Mouse (Mus musculus): Measurements from ENCODE around the gene Mc1r.
"Not testable (repeated sequence)": the region's sequence is repeated elsewhere in the genome, so short reads cannot be mapped to it uniquely, and the experiment has no call there.

Mc1r gene

DNA sequence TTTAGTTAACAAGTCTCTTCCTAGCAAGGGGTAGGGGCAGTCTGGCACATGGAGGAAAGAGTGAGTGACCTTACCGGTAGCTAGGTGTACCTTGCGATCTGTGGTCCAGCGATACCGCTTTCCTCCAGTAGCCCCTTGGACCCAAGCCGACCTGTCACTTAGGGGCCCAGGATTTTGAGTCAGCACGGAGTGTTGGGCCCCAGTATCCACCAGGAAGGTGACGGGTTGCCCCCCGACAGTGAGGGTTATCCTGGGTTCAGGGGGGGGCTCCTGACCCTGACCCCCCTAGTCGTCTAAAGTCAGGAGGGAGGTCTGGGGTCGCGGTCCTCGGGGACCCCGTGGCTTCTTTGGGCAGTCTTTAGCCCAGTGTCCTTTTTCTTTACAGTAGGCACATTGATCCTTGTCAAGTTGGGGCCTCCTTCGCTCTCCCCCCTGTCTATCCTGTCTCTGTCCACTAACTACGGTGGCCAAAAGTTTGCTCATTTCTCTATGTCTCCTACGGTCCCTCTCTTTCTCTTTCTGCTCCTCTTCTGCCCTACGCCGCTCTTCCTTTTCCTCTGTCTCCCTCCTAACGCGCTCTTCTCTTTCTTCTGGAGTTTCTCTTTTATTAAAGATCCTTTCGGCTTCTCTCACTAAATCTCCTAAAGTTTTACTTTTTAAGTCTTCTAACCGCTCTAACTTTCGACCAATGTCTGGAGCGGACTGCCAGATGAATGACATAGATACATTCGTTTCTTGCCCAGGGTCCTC is 24.9 kb downstream of the Mc1r start:
- DNase-seq (ENCODE audit: low read depth): no peak

DNA sequence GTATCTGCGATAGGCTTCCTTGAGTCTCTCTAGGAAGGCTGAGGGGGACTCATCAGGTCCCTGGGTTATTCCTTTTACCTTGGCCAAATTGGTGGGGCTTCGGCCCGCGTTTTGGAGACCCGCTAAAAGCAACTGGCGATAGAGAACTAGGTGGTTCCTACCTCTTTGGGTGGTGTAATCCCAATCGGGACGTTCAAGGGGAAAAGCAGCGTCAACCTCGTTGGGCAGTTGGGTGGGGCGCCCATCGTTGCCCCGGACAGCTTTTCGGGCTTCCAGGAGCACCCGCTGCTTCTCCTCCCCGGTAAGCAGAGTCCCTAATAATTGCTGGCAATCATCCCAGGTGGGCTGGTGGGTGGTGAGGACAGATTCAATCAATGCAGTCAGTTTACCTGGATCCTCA is 25.5 kb downstream of the Mc1r start:
- no peak for DNase-seq (ENCODE audit: low read depth)

DNA sequence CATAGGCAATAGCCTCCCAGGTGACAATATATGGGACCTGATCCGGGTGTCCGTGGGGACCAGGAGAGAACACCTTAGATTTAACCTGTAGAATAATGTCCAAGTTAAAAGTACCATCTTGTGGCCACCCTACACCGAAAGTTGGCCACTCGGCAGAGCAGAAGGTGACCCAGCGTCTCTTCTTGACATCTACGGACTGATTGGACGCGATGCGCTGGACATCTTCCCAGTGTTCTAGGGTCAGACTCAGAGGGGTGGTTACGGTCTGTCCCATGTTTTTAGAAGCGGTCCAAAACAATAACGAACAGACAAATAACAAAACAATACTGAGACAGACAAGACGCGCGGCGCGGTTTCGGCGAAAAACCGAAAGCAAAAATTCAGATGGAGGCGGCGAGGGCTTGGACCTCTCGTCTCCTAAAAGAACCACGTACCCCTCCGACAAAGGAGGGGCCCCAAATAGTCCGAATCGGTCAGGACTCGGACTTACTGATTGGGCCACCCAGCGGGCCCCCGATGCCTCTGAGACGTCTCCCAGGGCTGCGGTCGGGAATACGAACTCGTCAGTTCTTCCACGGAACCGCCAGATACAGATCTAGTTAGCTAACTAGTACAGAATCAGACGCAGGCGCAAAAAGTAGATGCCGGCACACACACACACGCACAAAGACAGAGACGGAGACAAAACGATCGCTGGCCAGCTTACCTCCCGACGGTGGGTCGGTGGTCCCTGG is 26.5 kb downstream of the Mc1r start:
- not testable (repeated sequence) for DNase-seq (ENCODE audit: low read depth)

DNA sequence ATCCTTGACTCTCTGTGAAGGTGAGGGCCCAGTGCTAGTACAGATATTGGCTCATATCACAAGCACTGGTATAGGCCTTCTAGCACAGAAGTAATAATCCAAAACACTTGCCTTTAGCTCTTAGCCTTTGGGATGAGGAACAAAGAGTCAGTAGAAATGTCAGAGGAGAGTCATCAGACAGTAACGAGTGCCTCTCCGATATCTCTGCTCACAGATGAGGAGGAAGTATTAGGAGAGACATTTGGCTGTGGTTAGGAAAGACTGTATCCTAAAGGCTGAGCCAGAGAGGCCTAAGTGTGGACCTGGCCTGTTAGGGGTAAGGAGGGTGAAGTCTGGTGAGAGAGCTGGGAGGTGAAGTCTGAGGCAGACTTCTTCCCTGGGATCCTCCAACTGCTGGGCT is 34.9 kb downstream of the Mc1r start:
- no peak for DNase-seq (ENCODE audit: low read depth)

DNA sequence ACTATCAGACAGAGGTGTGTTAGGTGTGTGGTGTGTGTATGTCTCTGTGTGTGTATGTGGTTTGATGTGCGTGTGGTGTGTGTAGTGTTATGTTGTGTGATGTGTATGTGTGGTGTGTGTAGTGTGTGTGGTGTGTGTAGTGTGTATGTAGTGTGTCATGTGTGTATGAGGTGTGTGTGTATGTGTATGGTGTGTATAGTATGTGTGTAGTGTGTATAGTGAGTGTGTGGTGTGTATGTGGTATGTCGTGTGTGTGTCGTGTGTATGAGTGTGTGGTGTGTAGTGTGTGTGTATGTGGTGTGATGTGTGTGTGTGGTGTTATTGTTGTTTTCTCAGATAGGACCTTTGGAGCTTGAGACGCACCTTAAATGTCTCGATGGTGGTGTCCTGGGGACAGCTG is 35.4 kb downstream of the Mc1r start:
- DNase-seq (ENCODE audit: low read depth): no peak

DNA sequence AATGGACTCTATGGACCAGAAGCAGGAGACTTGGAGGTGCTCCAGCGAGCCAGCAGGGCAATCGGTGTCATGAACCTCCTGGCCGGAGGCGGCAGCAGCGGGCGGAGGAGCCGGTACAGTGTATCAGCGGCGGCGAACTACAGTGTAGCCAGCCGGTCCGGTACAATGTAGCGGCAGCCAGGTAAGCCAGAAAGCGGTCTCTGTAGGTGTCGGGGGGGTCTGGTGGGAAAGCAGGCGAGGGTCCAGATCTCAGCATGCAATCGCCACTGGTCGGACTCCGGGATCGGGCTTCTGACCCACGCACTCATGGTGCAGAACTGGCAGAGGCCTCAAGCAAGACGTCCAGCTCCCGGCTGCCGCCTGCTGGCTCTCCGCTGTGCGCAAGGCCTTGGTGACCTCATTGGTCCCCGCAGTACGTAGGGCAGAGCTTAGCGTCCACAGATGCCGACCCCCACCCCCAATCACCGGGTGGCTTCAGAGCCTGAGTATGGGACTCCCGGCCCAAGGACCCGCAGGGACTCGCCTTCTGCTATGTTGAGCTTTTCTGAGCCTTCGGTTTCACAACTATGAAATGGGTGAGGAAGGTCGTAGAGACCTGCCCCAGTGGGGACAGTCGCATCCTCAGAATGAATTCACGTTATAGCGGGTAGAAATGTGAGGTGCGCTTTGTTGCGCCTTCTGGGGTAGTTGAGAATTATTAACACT is 36.1 kb downstream of the Mc1r start:
- peak; percentile 86 for DNase-seq (ENCODE audit: low read depth)

DNA sequence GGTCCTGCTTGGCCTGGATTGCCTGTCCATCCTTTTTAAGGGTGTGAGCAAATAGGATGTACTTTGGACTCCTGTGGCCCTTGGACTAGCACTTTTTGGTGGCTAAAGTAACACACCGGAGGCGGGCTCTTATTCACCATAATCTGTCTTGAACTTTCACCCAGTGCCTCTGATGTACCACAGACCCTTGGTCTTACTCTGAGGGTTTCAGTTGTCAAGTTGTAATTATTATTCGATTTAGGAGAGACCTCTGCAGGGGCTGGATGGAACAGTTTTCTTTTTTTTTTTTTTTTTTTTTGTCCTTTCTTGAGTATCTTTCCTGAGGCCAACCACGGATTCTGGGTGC is 36.6 kb downstream of the Mc1r start:
- no peak for DNase-seq (ENCODE audit: low read depth)

DNA sequence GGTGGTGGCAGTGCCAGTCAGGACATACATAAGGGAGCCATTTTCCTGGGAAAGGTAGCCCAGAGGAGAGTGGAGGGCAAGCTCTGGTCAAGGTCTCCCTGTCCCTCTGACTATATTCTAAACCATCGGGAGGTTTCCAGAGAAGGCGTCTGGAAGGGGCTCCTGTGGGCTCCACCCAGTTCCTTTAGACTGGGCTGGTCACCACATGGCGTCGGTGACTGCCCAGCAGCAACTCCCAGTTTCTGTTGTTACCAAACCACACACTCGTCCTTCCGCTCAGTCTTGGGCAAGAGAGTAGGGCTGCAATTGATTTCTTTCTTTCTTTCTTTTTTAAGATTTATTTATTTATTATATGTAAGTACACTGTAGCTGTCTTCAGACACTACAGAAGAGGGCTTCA is 37.2 kb downstream of the Mc1r start:
- no peak for DNase-seq (ENCODE audit: low read depth)

DNA sequence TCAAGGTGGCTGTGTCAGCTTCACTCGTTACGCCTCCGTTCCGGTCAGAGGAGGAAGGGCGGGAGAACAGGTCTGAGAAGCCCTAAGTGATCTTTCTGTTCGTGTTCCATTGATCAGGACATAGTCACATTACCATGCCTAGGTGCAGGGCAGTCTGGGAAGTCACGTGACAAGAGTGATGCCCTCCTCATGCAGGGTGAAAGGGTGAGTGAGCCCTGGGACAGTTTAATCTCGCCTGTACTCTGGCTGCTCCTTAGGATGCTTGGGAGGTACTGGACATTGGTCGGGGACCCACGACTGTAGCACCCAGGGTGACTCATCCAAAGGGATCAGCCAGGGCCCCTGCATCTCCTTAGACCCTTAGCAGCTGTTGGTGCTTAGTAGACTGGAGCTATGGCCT is 39.1 kb downstream of the Mc1r start:
- DNase-seq (ENCODE audit: low read depth): no peak

DNA sequence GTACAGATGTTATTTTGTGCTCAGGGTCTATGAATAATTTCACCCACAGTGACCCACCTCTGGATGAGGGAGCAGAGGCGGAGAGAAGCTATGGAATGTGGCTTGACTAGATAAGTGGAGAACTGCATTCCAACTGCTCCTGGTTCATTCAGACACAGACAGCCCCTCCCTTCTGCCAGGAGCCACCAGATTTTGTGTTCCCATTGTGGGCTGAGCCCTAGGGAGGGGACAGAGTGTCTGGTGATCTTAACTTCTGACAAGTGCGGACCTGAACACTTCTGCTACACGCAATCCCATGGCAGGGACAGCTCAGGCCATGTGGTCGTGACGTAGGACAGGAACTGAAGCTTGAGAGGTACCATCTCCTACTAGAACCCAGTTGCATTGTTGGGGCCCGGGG is 39.9 kb downstream of the Mc1r start:
- no peak for DNase-seq (ENCODE audit: low read depth)

DNA sequence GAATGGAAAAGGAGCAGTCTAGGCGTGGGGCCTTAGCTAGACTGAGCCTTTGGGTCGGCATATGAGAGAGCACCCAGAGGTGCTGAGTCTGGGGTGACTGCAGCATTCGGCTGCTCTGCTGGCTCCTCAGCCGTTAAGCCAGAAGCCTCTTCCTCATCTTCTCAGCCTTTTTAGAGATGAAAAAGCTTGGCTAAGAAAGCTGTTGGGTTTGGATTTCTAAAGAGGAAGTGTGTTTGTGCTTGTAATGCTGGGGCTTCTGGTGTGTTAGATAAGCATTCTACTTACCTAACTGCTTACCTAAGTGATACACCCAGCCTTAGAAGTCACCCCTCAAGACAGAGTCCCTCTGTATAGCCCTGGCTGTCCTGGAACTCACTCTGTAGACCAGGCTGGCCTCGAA is 43.9 kb downstream of the Mc1r start:
- DNase-seq (ENCODE audit: low read depth): no peak

DNA sequence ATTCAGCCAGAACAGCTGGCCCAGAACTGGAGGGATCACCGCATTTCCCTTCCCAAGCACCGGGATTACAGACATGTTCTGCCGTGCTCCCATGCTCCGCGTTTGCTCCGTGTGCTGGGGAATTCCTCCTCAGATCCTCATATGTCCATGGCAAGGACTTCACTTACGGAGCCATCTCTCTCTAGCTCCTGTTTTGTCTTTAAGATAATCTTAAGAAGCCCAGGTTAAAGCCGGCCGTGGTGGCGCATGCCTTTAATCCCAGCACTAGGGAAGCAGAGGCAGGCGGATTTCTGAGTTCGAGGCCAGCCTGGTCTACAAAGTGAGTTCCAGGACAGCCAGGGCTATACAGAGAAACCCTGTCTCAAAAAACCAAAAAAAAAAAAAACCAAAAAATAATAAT is 44.8 kb downstream of the Mc1r start:
- DNase-seq (ENCODE audit: low read depth): not testable (repeated sequence)

DNA sequence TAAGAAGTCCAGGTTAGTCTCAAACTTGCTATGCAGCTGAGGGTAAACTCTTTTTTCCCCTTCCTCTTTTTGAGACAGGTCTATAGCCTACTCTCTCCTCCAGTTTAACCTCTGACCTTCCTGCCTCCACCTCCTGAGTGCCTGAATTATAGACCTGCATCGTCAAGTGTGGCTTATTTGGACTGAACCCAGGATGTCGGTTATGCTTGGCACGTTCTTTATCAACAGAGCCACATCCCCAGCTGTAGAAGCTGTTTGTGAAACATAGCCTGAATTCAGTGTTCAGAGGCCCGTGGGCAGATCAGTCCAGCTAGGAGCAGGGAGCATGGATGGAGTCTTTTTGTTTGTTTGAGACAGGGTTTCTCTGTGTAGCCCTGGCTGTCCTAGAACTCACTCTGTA is 45.2 kb downstream of the Mc1r start:
- no peak for DNase-seq (ENCODE audit: low read depth)

DNA sequence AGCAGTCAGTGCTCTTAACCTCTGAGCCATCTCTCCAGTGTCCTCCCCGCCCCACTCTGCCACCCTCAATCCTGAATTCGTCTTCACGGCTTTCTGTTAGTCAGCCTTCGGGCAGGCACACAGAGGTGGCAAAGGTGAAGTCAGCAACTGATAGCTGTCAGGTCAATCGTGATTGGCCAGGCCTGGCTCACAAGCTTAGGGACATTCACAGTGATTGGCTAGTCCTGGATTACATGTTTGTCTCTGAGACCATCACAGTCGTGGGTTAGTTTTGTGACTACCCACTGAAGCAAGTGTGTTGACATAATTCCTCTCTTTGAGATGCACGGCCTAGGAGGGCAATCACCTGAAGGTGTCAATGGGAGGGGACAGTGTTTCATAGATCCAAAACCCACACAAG is 46.4 kb downstream of the Mc1r start:
- no peak for DNase-seq (ENCODE audit: low read depth)

DNA sequence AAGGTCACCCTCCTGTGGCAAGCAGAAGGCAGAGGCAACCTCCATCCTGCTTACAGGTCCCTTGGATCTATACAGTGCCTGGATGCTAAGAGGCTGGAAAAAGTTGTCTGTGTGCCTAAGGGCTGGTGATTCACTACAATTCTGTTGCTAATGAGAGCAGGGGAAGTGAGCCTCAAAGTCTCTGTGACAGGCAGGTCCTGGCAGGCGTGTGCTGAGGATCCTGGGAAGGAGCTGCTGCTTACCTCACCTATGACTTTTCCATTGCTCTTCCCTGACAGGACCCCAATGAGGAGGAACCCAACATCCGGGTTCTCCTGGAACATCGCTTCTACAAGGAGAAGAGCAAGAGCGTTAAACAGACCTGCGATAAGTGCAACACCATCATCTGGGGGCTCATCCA is 47.0 kb downstream of the Mc1r start:
- DNase-seq (ENCODE audit: low read depth): no peak

DNA sequence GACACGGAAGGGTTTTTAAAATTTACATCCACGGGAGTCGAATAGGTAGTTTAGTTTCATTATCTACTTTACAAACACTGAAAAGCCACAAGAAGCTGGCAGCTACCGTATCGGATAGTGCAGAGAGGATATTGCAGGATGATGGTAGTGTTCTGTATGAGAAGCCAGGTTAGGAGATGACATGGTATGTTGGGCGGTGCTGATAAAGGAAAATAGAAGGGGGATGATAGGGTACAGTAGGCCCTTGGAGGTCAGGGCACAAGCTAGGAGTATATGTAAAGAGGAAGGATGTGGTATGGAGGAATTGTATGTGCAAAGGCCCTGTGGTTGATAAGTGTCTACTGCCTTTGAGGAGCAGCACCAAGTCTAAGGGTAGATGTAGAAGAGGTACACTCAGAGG is 47.7 kb downstream of the Mc1r start:
- no peak for DNase-seq (ENCODE audit: low read depth)

Measured in c-Kit-positive CD71-positive TER-119-negative erythroid progenitor cells, embryonic 14.5 days (primary cell).